ENCODE assay signal across 15 mouse cellular contexts in genomic region chr11:21131692-21132091, GRCm38 (mm10).
"Had no signal": no experiment of that assay in that cellular context is flagged by ENCODE, and none has a peak within 500 bp of the region (broad histone marks: within the 10 kb centered on the region; RNA-seq: fewer than 3 reads in every experiment).

No protein-coding gene starts in this region.

- H3K27ac ChIP-seq: limb, embryonic 15.5 days; liver, embryonic 12.5 days; midbrain, embryonic 10.5 days; neural tube, embryonic 15.5 days had no signal

- H3K4me2 ChIP-seq: limb, embryonic 15.5 days; liver, embryonic 12.5 days; neural tube, embryonic 15.5 days had no signal

- ATAC-seq: liver, embryonic 12.5 days had no signal

- H3K4me1 ChIP-seq: limb, embryonic 15.5 days; midbrain, embryonic 10.5 days had no signal

- DNase-seq: kidney, postnatal 14 days; layer of hippocampus, adult 9-11 months; layer of hippocampus, postnatal 36 days; lung, postnatal 10 days; midbrain, embryonic 14.5 days; right cerebral cortex, adult 18-20 months; right cerebral cortex, postnatal 25 days; spleen, adult 18-20 months; thymus, adult 18-20 months; thymus, postnatal 14 days had no signal

- H3K9me3 ChIP-seq: limb, embryonic 15.5 days; liver, embryonic 12.5 days; neural tube, embryonic 15.5 days had no signal

- H3K9ac ChIP-seq: limb, embryonic 15.5 days; liver, embryonic 12.5 days; neural tube, embryonic 15.5 days had no signal

- H3K27me3 ChIP-seq: limb, embryonic 15.5 days; liver, embryonic 12.5 days; neural tube, embryonic 15.5 days had no signal

- H3K4me3 ChIP-seq: limb, embryonic 15.5 days; liver, embryonic 12.5 days; midbrain, embryonic 10.5 days; myocyte; neural tube, embryonic 15.5 days had no signal
